Mouse (Mus musculus) neural tube, embryonic 11.5 days (tissue): Measurements from ENCODE around the gene Rundc3a. TPM values are rescaled to one million over a fixed set of nuclear protein-coding genes. Genes with fewer than 3 reads are reported as not detected.

Experiments
- ATAC-seq: fragments of 200-750 bp; cut with Nextera tagmentation; 2 replicates; pipeline ENCODE4 v1.8.0; 2017; ENCODE audit warnings: moderate number of reproducible peaks, mild to moderate bottlenecking, moderate TSS enrichment, moderate library complexity; ENCODE audit not compliant: insufficient read depth, low FRiP score, low TSS enrichment
- DNase-seq: peaks from one replicate; pipeline ENCODE4 v3.0.0-alpha.2; 2015; ENCODE audit warnings: low spot score
- H3K27ac ChIP-seq: fragments of 300-500 bp; sonication (generic); 2 replicates; pipeline ENCODE4 v1.5.1; 2014; ENCODE audit warnings: low read depth, mild to moderate bottlenecking, low read length
- H3K27me3 ChIP-seq: fragments of 300-500 bp; sonication (generic); 2 replicates; pipeline ENCODE4 v1.6.1; 2014; ENCODE audit warnings: mild to moderate bottlenecking, low read length, mixed read lengths; ENCODE audit not compliant: control insufficient read depth, insufficient read depth
- H3K36me3 ChIP-seq: fragments of 300-500 bp; sonication (generic); 2 replicates; pipeline ENCODE4 v1.6.1; 2014; ENCODE audit warnings: mild to moderate bottlenecking, low read length, moderate library complexity, mixed read lengths; ENCODE audit not compliant: control insufficient read depth, insufficient read depth
- H3K4me1 ChIP-seq: fragments of 300-500 bp; sonication (generic); 2 replicates; pipeline ENCODE4 v1.6.1; 2014; ENCODE audit warnings: low read length, mixed read lengths; ENCODE audit not compliant: control insufficient read depth, insufficient read depth
- H3K4me2 ChIP-seq: fragments of 300-500 bp; sonication (generic); 2 replicates; pipeline ENCODE4 v1.6.1; 2014; ENCODE audit warnings: low read depth, mild to moderate bottlenecking, moderate library complexity
- H3K4me3 ChIP-seq: fragments of 300-500 bp; sonication (generic); 2 replicates; pipeline ENCODE4 v1.5.1; 2014; ENCODE audit warnings: low read depth, low read length
- H3K9ac ChIP-seq: fragments of 300-500 bp; sonication (generic); 2 replicates; pipeline ENCODE4 v1.6.1; 2014; ENCODE audit warnings: mild to moderate bottlenecking, low read length
- H3K9me3 ChIP-seq: fragments of 300-500 bp; sonication (generic); 2 replicates; pipeline ENCODE4 v1.6.1; 2016; ENCODE audit warnings: low read length; ENCODE audit not compliant: control insufficient read depth
- WGBS: fragments of 180-500 bp; shearing (Covaris S2); extraction: QIAGEN DNeasy Blood & Tissue Kit; methylation state at CpG from one replicate; pipeline ENCODE4 v1.1.7; 2014; 5-methylcytosine and 5-hydroxymethylcytosine counted together
- polyA plus RNA-seq: library from polyadenylated mRNA; unstranded; fragments of >200 nt; fragmentation: Nextera tagmentation; extraction: Ambion mirVana; gene quantifications from 2 replicates; pipeline ENCODE4 v1.2.1, GENCODE M21; 2014

Gene Rundc3a
- polyA plus RNA-seq, 1 experiment from 2014 or later, result 46.7 TPM

GRCm38 (mm10) chr11:102443740-102444139 lies 50.5 kb downstream of the Rundc3a start:
- no peak overlapping the region for H3K4me2 ChIP-seq
- no peak overlapping the region for H3K27ac ChIP-seq
- peaks cover 14% of the 10 kb centered on the region for H3K36me3 ChIP-seq
- WGBS, result 62% methylated on average over 12 of the region's 12 CpGs
- no peak overlapping the region for H3K9ac ChIP-seq
- no peak for ATAC-seq
- DNase-seq, result no peak
- 0 out of 2 replicates have a peak, but pooled peaks cover 4% of the 10 kb centered on the region for H3K27me3 ChIP-seq
- H3K4me1 ChIP-seq, result peaks cover 20% of the 10 kb centered on the region
- H3K9me3 ChIP-seq, result no peaks in the 10 kb centered on the region
- no peak overlapping the region for H3K4me3 ChIP-seq

- 81% methylated on average over 3 of the region's 3 CpGs for WGBS
- Histone ChIP-seq H3K4me1 (peaks cover 20% of the 10 kb centered on the region), H3K4me2 (no peak overlapping the region), H3K9ac (no peak overlapping the region), H3K4me3 (no peak overlapping the region), H3K36me3 (peaks cover 12% of the 10 kb centered on the region), H3K9me3 (no peaks in the 10 kb centered on the region), H3K27ac (no peak overlapping the region), H3K27me3 (peaks cover 5% of the 10 kb centered on the region; the same call in 1 of the 2 replicates)
- DNase-seq, result no peak
- ATAC-seq, result no peak
Measured at GRCm38 (mm10) chr11:102444321-102444720, 51.1 kb downstream of the Rundc3a start.

- peaks cover 8% of the 10 kb centered on the region for H3K36me3 ChIP-seq
- H3K27me3 ChIP-seq, result peaks cover 6% of the 10 kb centered on the region; the same call in 1 of the 2 replicates
- peaks cover 20% of the 10 kb centered on the region for H3K4me1 ChIP-seq
- H3K27ac ChIP-seq, result no peak overlapping the region
- ATAC-seq, result no peak
- H3K9me3 ChIP-seq, result no peaks in the 10 kb centered on the region
- peak overlapping the region; percentile 90 for H3K4me2 ChIP-seq
- 4% methylated on average over 6 of the region's 6 CpGs for WGBS
- H3K9ac ChIP-seq, result no peak overlapping the region
- H3K4me3 ChIP-seq, result peak overlapping the region; percentile 15; the same call in 1 of the 2 replicates
- no peak for DNase-seq
Measured at GRCm38 (mm10) chr11:102444781-102445180, 51.6 kb downstream of the Rundc3a start.

GRCm38 (mm10) chr11:102445264-102445890 lies 52.2 kb downstream of the Rundc3a start:
- peaks cover 9% of the 10 kb centered on the region; the same call in 1 of the 2 replicates for H3K27me3 ChIP-seq
- no peak overlapping the region for H3K27ac ChIP-seq
- H3K9ac ChIP-seq, result peak overlapping the region; percentile 98; the same call in 1 of the 2 replicates
- peak overlapping the region; percentile 90 for H3K4me2 ChIP-seq
- peaks cover 4% of the 10 kb centered on the region for H3K36me3 ChIP-seq
- H3K4me3 ChIP-seq, result peak overlapping the region; percentile 97
- no peaks in the 10 kb centered on the region for H3K9me3 ChIP-seq
- H3K4me1 ChIP-seq, result peaks cover 20% of the 10 kb centered on the region
- DNase-seq (no peak), ATAC-seq (no peak)
- WGBS, result 12% methylated on average over 10 of the region's 10 CpGs

- Histone ChIP-seq H3K4me1 (peaks cover 20% of the 10 kb centered on the region), H3K27me3 (peaks cover 9% of the 10 kb centered on the region; the same call in 1 of the 2 replicates), H3K27ac (no peak overlapping the region), H3K4me3 (peak overlapping the region; percentile 97), H3K4me2 (peak overlapping the region; percentile 90), H3K9me3 (no peaks in the 10 kb centered on the region), H3K36me3 (peaks cover 4% of the 10 kb centered on the region), H3K9ac (peak overlapping the region; percentile 98)
- no peak for ATAC-seq
- no peak for DNase-seq
- 19% methylated on average over 7 of the region's 7 CpGs for WGBS
Measured at GRCm38 (mm10) chr11:102445891-102446361, 52.7 kb downstream of the Rundc3a start.

- DNase-seq (peak; percentile 73), ATAC-seq (peak; percentile 68)
- Histone ChIP-seq H3K36me3 (peaks cover 4% of the 10 kb centered on the region), H3K9ac (peak overlapping the region; percentile 98), H3K27ac (peak overlapping the region; percentile 88), H3K4me2 (peak overlapping the region; percentile 90), H3K27me3 (peaks cover 9% of the 10 kb centered on the region; the same call in 1 of the 2 replicates), H3K9me3 (no peaks in the 10 kb centered on the region), H3K4me3 (peak overlapping the region; percentile 97), H3K4me1 (peaks cover 20% of the 10 kb centered on the region)
- under 1% methylated on average over 41 of the region's 49 CpGs for WGBS
Measured at GRCm38 (mm10) chr11:102446581-102447461, 53.6 kb downstream of the Rundc3a start.

- H3K4me3 ChIP-seq, result peak within 1 kb of the TSS; percentile 97
- peak; percentile 93 for DNase-seq
- H3K4me1 ChIP-seq, result peaks cover 20% of the 10 kb centered on the region
- peak; percentile 72 for ATAC-seq
- H3K27ac ChIP-seq, result peak within 1 kb of the TSS; percentile 88
- WGBS, result under 1% methylated on average over 39 of the region's 40 CpGs
- no peaks in the 10 kb centered on the region for H3K9me3 ChIP-seq
- H3K36me3 ChIP-seq, result peaks cover 4% of the 10 kb centered on the region
- H3K27me3 ChIP-seq, result peaks cover 9% of the 10 kb centered on the region; the same call in 1 of the 2 replicates
- H3K9ac ChIP-seq, result peak within 1 kb of the TSS; percentile 98
- H3K4me2 ChIP-seq, result peak within 1 kb of the TSS; percentile 90
Measured at GRCm38 (mm10) chr11:102447497-102447896, 54.3 kb downstream of the Rundc3a start, which contains the start of gene Fam171a2. TSS of gene Fam171a2 (minus strand) at chr11:102447682.

GRCm38 (mm10) chr11:102448327-102448726 lies 55.1 kb downstream of the Rundc3a start:
- no peak for ATAC-seq
- H3K27me3 ChIP-seq, result peaks cover 9% of the 10 kb centered on the region; the same call in 1 of the 2 replicates

More at GRCm38 (mm10) chr11:102448327-102448726, 55.1 kb downstream of the Rundc3a start:
- DNase-seq, result no peak
- Histone ChIP-seq H3K4me3 (0 out of 2 replicates have a peak overlapping the region, but pooled peaks have one; percentile 4), H3K4me2 (no peak overlapping the region), H3K27ac (no peak overlapping the region), H3K4me1 (peaks cover 20% of the 10 kb centered on the region), H3K9ac (no peak overlapping the region), H3K9me3 (no peaks in the 10 kb centered on the region), H3K36me3 (0 out of 2 replicates have a peak, but pooled peaks cover 2% of the 10 kb centered on the region)
- 15% methylated on average over 8 of the region's 8 CpGs for WGBS
